Mouse (Mus musculus) hindbrain, postnatal 0 days (tissue): ENCODE measurements around the gene Blm. TPM values are rescaled to one million over a fixed set of nuclear protein-coding genes. Genes with fewer than 3 reads are reported as not detected.

ENCODE experiments used
- ATAC-seq: fragments of 200-750 bp; cut with Nextera tagmentation; 2 replicates; pipeline ENCODE4 v1.8.0; 2017; ENCODE audit warnings: mild to moderate bottlenecking, moderate TSS enrichment, moderate library complexity
- DNase-seq: peaks from one replicate; pipeline ENCODE4 v3.0.0-alpha.2; 2015; ENCODE audit warnings: low spot score
- H3K27ac ChIP-seq: fragments of 300-500 bp; sonication (generic); 2 replicates; pipeline ENCODE4 v1.5.1; 2014; ENCODE audit warnings: mild to moderate bottlenecking
- H3K27me3 ChIP-seq: fragments of 300-500 bp; sonication (generic); 2 replicates; pipeline ENCODE4 v1.6.1; 2014; ENCODE audit warnings: low read length, mixed read lengths; ENCODE audit not compliant: insufficient read depth
- H3K36me3 ChIP-seq: fragments of 300-500 bp; sonication (generic); 2 replicates; pipeline ENCODE4 v1.6.1; 2014; ENCODE audit warnings: low read length, mixed read lengths; ENCODE audit not compliant: insufficient read depth
- H3K4me1 ChIP-seq: fragments of 300-500 bp; sonication (generic); 2 replicates; pipeline ENCODE4 v1.6.1; 2014; ENCODE audit warnings: antibody characterized with exemption, low read length, mixed read lengths; ENCODE audit not compliant: insufficient read depth
- H3K4me2 ChIP-seq: fragments of 300-500 bp; sonication (generic); 2 replicates; pipeline ENCODE4 v1.6.1; 2014; ENCODE audit warnings: low read depth, mild to moderate bottlenecking, low read length, moderate library complexity, mixed read lengths
- H3K4me3 ChIP-seq: fragments of 300-500 bp; sonication (generic); 2 replicates; pipeline ENCODE4 v1.5.1; 2014; ENCODE audit warnings: low read length
- H3K9ac ChIP-seq: fragments of 300-500 bp; sonication (generic); replicated peaks from 2 replicates; pipeline ENCODE4 v1.6.1; 2014; ENCODE audit warnings: mild to moderate bottlenecking, low read length, moderate library complexity, mixed read lengths
- H3K9me3 ChIP-seq: fragments of 300-500 bp; sonication (generic); 2 replicates; pipeline ENCODE4 v1.6.1; 2016; ENCODE audit warnings: low read length, mixed read lengths
- CTCF ChIP-seq: IDR thresholded peaks from 2 replicates; pipeline ENCODE4 v1.5.1; 2016; ENCODE audit warnings: antibody characterized with exemption, control low read depth, low read depth
- WGBS: fragments of 180-500 bp; shearing (Covaris S2); extraction: QIAGEN DNeasy Blood & Tissue Kit; methylation state at CpG from one replicate; pipeline ENCODE4 v1.1.7; 2014; 5-methylcytosine and 5-hydroxymethylcytosine counted together
- polyA plus RNA-seq: library from polyadenylated mRNA; unstranded; fragments of >200 nt; fragmentation: Nextera tagmentation; extraction: Ambion mirVana; gene quantifications from 2 replicates; pipeline ENCODE4 v1.2.1, GENCODE M21; 2015
- total RNA-seq: library from RNA; depleted of rRNA; stranded (reverse); fragments of >200 nt; gene quantifications from 2 replicates; pipeline ENCODE4 v1.2.3, GENCODE M21; 2014

Gene Blm
- total and polyA plus RNA-seq, 2 experiments from 2014 or later, result 4.3 to 7.1 TPM

DNA sequence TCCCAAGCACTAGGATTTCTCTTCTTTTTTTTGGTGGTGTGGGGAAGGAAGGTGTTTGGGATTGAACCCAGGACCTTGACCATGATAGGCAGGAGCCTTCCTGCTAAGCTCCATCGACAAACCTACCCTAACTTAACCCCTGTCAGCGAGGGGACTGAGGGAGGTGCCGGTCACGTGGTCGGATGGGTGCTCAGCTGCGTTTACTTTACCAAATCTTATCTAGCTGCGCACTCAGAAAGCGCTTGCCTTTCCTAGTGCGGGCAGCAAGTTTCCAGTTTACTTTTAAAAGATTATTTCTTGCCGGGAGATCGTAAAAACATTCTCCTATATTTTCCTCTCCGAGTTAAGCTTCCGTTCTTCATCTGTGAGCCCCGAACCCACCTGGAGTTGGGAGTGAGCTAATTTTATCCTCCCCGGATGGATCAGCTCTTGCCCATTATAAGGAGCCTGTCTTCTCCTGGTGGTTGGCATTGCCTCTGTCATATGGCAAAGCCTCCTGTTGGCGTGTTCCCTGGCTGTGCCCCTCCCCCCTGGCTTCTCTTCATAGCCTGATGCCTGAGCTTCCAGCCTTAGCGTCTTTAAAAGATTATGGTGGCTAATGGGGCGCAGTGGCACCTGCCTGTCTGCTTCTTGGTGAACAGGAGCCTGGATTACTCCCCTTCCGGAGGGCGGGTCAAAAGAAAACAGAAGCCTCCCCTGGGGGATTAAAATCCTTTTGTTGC lies 112.0 kb downstream of the Blm start:
- WGBS, result 26% methylated on average over 20 of the region's 20 CpGs
- ATAC-seq (no peak), DNase-seq (peak; percentile 56)
- Histone ChIP-seq H3K9me3 (no peaks in the 10 kb centered on the region), H3K36me3 (no peaks in the 10 kb centered on the region), H3K9ac (no peak overlapping the region), H3K4me1 (0 out of 2 replicates have a peak, but pooled peaks cover 4% of the 10 kb centered on the region), H3K4me2 (peak overlapping the region; percentile 30; the same call in 1 of the 2 replicates), H3K27me3 (no peaks in the 10 kb centered on the region), H3K4me3 (0 out of 2 replicates have a peak overlapping the region, but pooled peaks have one; percentile 3), H3K27ac (no peak overlapping the region)
- no peak for TF ChIP-seq CTCF

DNA sequence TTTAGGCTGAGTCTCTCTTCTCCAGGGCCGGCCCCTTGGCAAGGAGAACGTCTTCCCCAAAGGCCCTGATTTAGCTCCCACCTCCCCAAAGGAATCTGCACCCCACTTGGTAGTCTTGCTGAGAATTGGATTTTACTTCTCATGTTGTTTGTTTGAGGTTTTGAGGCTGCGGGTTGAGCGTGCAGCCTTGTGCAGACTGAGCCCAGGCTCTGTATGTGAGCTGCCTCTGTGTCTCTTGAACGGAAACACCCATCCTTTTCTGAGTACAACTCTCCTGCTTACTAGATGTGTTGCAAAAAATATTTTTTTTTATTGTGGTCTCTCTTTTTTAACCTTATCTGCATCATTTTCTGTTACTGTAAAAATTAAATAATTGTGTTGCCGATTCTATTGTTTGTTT lies 113.3 kb downstream of the Blm start:
- Histone ChIP-seq H3K9me3 (no peaks in the 10 kb centered on the region), H3K27ac (no peak overlapping the region), H3K9ac (no peak overlapping the region), H3K27me3 (no peaks in the 10 kb centered on the region), H3K36me3 (no peaks in the 10 kb centered on the region), H3K4me3 (no peak overlapping the region), H3K4me1 (0 out of 2 replicates have a peak, but pooled peaks cover 4% of the 10 kb centered on the region), H3K4me2 (no peak overlapping the region)
- no peak for TF ChIP-seq CTCF
- no peak for DNase-seq
- 94% methylated on average over 6 of the region's 6 CpGs for WGBS
- ATAC-seq, result no peak

DNA sequence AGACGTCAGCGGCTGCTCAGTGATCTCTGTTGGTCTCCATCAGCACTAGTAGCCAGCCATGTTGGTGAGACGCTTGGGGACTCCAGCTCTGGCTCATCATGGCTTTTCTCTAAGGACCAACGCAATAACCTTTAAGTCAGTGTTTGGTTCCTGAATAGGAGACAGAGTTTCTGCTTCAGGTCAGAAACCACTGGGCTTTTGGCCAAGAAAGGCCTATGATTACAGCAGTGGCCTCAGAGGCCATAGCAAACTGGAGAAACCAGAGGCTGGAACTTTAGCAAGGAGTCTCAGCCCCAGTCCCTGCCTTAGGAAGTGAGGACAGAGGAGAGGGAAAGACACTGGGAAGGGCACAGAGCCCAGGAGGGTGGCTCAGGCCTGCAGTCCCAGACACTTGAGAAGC lies 114.3 kb downstream of the Blm start:
- TF ChIP-seq CTCF, result no peak
- no peaks in the 10 kb centered on the region for H3K9me3 ChIP-seq
- no peak for ATAC-seq
- no peaks in the 10 kb centered on the region for H3K27me3 ChIP-seq
- WGBS, result 78% methylated on average over 4 of the region's 4 CpGs
- no peaks in the 10 kb centered on the region for H3K36me3 ChIP-seq
- no peak overlapping the region for H3K9ac ChIP-seq
- DNase-seq, result no peak
- no peak overlapping the region for H3K4me2 ChIP-seq
- 0 out of 2 replicates have a peak, but pooled peaks cover 4% of the 10 kb centered on the region for H3K4me1 ChIP-seq
- H3K4me3 ChIP-seq, result no peak overlapping the region
- no peak overlapping the region for H3K27ac ChIP-seq

DNA sequence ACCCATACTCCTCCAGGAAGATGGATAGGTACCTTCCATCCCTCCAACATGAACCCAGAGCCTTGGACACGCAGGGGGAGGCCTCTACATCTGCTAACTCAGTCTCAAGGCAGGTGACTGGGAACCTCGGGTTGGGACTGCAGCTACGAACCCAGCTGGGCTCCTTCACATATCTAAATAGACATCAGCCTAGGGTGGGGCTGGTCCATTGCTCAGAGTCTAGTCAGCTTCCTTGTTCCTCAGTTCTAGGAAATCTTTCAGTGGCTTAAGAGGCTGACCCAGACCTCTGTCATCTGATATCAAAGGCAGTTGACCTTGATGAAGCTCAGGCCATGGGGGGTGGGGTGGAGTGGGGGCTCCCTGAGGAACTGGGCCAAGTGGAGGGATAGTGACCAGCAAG lies 115.6 kb downstream of the Blm start:
- no peak overlapping the region for H3K9ac ChIP-seq
- H3K27ac ChIP-seq, result no peak overlapping the region
- 67% methylated on average over 3 of the region's 3 CpGs for WGBS
- no peak overlapping the region for H3K4me2 ChIP-seq
- no peak overlapping the region for H3K4me3 ChIP-seq
- no peak for TF ChIP-seq CTCF
- no peak for ATAC-seq
- no peaks in the 10 kb centered on the region for H3K27me3 ChIP-seq
- no peaks in the 10 kb centered on the region for H3K9me3 ChIP-seq
- H3K4me1 ChIP-seq, result 0 out of 2 replicates have a peak, but pooled peaks cover 4% of the 10 kb centered on the region
- no peaks in the 10 kb centered on the region for H3K36me3 ChIP-seq
- DNase-seq, result no peak

DNA sequence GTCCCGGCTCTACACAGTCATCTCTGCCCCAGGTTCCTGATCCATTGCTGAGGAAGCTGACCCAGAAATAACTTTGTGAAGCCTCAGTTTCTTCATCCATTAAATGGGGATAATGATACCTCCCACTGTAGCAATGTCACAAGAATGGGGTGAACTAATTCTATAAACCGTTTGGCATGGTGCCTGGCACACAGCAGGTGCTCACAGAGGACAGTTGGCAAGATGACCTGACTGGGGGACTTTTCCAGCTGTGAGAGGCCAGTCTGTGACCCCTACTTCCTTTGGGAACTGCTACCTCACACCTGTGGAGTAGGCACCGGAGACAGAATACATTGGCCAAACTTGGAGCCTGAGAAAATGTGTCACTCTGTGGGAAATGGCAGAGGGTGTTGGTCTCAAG lies 116.9 kb downstream of the Blm start:
- WGBS, result 81% methylated on average over 3 of the region's 3 CpGs
- DNase-seq (no peak), ATAC-seq (no peak)
- H3K4me3 ChIP-seq, result no peak overlapping the region
- 0 out of 2 replicates have a peak, but pooled peaks cover 4% of the 10 kb centered on the region for H3K4me1 ChIP-seq
- H3K27me3 ChIP-seq, result no peaks in the 10 kb centered on the region
- H3K4me2 ChIP-seq, result no peak overlapping the region
- H3K9me3 ChIP-seq, result no peaks in the 10 kb centered on the region
- no peak for TF ChIP-seq CTCF
- H3K27ac ChIP-seq, result no peak overlapping the region
- no peak overlapping the region for H3K9ac ChIP-seq
- H3K36me3 ChIP-seq, result no peaks in the 10 kb centered on the region

DNA sequence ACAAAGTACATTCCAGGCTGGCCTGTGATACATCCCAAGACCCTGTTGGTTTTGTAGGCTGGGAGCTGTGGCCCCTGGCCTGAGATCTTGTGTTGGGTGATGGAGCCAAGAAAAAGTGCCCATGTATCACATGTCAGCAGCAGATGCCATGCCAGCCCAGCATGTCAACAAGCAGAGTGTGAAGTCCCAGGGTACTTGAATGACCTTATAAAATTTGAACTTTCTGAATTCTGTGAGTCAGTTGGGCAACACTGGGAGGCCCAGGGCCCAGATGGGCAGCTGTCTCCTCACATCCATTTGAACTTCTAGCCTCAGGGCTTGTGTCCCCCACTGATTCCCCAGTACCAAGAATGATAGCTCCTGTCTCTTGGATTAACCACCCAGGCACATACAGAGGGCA lies 117.3 kb downstream of the Blm start:
- TF ChIP-seq CTCF, result no peak

DNA sequence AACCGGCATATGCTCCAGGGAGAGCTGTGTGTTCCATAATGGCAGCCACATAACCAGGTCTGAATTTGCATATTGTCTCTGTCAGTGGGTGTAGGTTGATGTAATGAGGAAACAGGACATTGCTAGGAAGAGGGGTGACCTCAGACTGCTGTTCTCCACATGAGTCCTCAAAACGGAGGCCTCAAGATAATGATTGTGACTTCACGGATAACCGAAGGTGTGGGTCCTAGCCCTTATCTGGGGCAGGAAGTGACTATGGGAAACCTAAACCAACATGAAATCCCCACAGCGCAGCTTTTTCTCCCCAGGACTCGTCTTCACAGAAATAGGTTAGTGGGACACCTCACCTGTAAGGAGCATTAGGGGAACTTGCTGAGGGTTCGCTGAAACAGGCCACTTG lies 118.0 kb downstream of the Blm start:
- H3K9ac ChIP-seq, result no peak overlapping the region
- no peaks in the 10 kb centered on the region for H3K36me3 ChIP-seq
- H3K9me3 ChIP-seq, result no peaks in the 10 kb centered on the region
- no peak for TF ChIP-seq CTCF
- H3K4me1 ChIP-seq, result peaks cover 3% of the 10 kb centered on the region; the same call in 1 of the 2 replicates
- no peak overlapping the region for H3K27ac ChIP-seq
- no peaks in the 10 kb centered on the region for H3K27me3 ChIP-seq
- DNase-seq (no peak), ATAC-seq (no peak)
- H3K4me2 ChIP-seq, result no peak overlapping the region
- H3K4me3 ChIP-seq, result no peak overlapping the region
- WGBS, result 88% methylated on average over 7 of the region's 7 CpGs

More for the DNA sequence above, 117.3 kb downstream of the Blm start:
- DNase-seq, result no peak
- Histone ChIP-seq H3K9me3 (no peaks in the 10 kb centered on the region), H3K4me3 (no peak overlapping the region), H3K36me3 (no peaks in the 10 kb centered on the region), H3K27me3 (no peaks in the 10 kb centered on the region), H3K4me2 (no peak overlapping the region), H3K9ac (no peak overlapping the region), H3K27ac (no peak overlapping the region), H3K4me1 (no peaks in the 10 kb centered on the region)
- ATAC-seq, result no peak
